Mouse (Mus musculus) ES-E14 (cell line): Measurements from ENCODE around the gene Ncbp2.

Experiments
- CHD2 ChIP-seq: IDR thresholded peaks from 2 replicates; pipeline ENCODE4 v1.6.1; 2014; ENCODE audit warnings: mild to moderate bottlenecking, low read depth, low read length, inconsistent platforms
- HCFC1 ChIP-seq: IDR thresholded peaks from 2 replicates; pipeline ENCODE4 v1.6.1; 2012; ENCODE audit warnings: low read length, inconsistent platforms, borderline replicate concordance; ENCODE audit not compliant: insufficient read depth
- MAFK ChIP-seq: IDR thresholded peaks from 2 replicates; pipeline ENCODE4 v1.6.1; 2014; ENCODE audit warnings: mild to moderate bottlenecking, low read depth, low read length, inconsistent platforms; ENCODE audit not compliant: insufficient read depth
- ZC3H11A ChIP-seq: IDR thresholded peaks from 2 replicates; pipeline ENCODE4 v1.6.1; 2012; ENCODE audit warnings: low read depth, mild to moderate bottlenecking, inconsistent platforms, low read length, borderline replicate concordance
- ZNF384 ChIP-seq: IDR thresholded peaks from 2 replicates; pipeline ENCODE4 v1.6.1; 2012; ENCODE audit warnings: low read depth, low read length, inconsistent platforms

- TF ChIP-seq CHD2, result no peak
- no peak for TF ChIP-seq MAFK
- TF ChIP-seq HCFC1, result no peak
- no peak for TF ChIP-seq ZC3H11A
- no peak for TF ChIP-seq ZNF384
These were observed 21.6 kb upstream of the Ncbp2 start for GRCm38 (mm10) chr16:31926547-31927182.
